Mouse (Mus musculus) thymus, adult 2 months (tissue): Measurements from ENCODE around the gene Fam83b.

Experiments used
- CTCF ChIP-seq: fragments of 200-500 bp; IDR thresholded peaks from 2 replicates; pipeline ENCODE4 v1.5.1; 2012; ENCODE audit warnings: mild to moderate bottlenecking, control low read depth, low read length, moderate library complexity, borderline replicate concordance; ENCODE audit not compliant: control insufficient read depth, poor library complexity, insufficient read depth; ENCODE audit errors: extremely low read depth
- POLR2A ChIP-seq: fragments of 200-500 bp; IDR thresholded peaks from 2 replicates; pipeline ENCODE4 v1.6.1; 2012; ENCODE audit warnings: mild to moderate bottlenecking, low read length, control low read depth, moderate library complexity; ENCODE audit not compliant: control insufficient read depth, poor library complexity, insufficient read depth; ENCODE audit errors: extremely low read depth

GRCm38 (mm10) chr9:76567281-76567655, 352 bp upstream of the Fam83b start:
- TF ChIP-seq POLR2A: no peak
- TF ChIP-seq CTCF: no peak
